Mouse (Mus musculus) heart, embryonic 12.5 days (tissue): ENCODE results near the gene Ankrd52. TPM values are rescaled to one million over a fixed set of nuclear protein-coding genes. Genes with fewer than 3 reads are reported as not detected.
"Not testable (repeated sequence)": the region's sequence is repeated elsewhere in the genome, so short reads cannot be mapped to it uniquely, and the experiment has no call there.

Experiments used
- ATAC-seq: fragments of 200-750 bp; cut with Nextera tagmentation; 2 replicates; pipeline ENCODE4 v1.8.0; 2017; ENCODE audit warnings: moderate TSS enrichment, moderate library complexity; ENCODE audit not compliant: insufficient number of reproducible peaks, low FRiP score
- H3K27ac ChIP-seq: fragments of 300-500 bp; sonication (generic); 2 replicates; pipeline ENCODE4 v1.5.1; 2016; ENCODE audit warnings: mild to moderate bottlenecking, moderate library complexity; ENCODE audit not compliant: poor library complexity, severe bottlenecking
- H3K27me3 ChIP-seq: fragments of 300-500 bp; sonication (generic); replicated peaks from 2 replicates; pipeline ENCODE4 v1.6.1; 2016; ENCODE audit warnings: mild to moderate bottlenecking, moderate library complexity
- H3K36me3 ChIP-seq: fragments of 300-500 bp; sonication (generic); 2 replicates; pipeline ENCODE4 v1.6.1; 2016; ENCODE audit warnings: mild to moderate bottlenecking, moderate library complexity
- H3K4me1 ChIP-seq: fragments of 300-500 bp; sonication (generic); replicated peaks from 2 replicates; pipeline ENCODE4 v1.6.1; 2016; ENCODE audit warnings: mild to moderate bottlenecking
- H3K4me2 ChIP-seq: fragments of 300-500 bp; sonication (generic); 2 replicates; pipeline ENCODE4 v1.6.1; 2016; ENCODE audit warnings: mild to moderate bottlenecking, moderate library complexity
- H3K4me3 ChIP-seq: fragments of 300-500 bp; sonication (generic); 2 replicates; pipeline ENCODE4 v1.5.1; 2016; ENCODE audit warnings: mild to moderate bottlenecking
- H3K9ac ChIP-seq: fragments of 300-500 bp; sonication (generic); 2 replicates; pipeline ENCODE4 v1.6.1; 2016; ENCODE audit warnings: mild to moderate bottlenecking, moderate library complexity
- H3K9me3 ChIP-seq: fragments of 300-500 bp; sonication (generic); replicated peaks from 2 replicates; pipeline ENCODE4 v1.6.1; 2016; ENCODE audit warnings: mild to moderate bottlenecking, moderate library complexity
- WGBS: fragments of 180-500 bp; shearing (Covaris S2); methylation state at CpG from one replicate; pipeline ENCODE4 v1.1.7; 2016; 5-methylcytosine and 5-hydroxymethylcytosine counted together
- polyA plus RNA-seq: library from polyadenylated mRNA; unstranded; fragments of >200 nt; fragmentation: Nextera tagmentation; extraction: Ambion mirVana; gene quantifications from 2 replicates; pipeline ENCODE4 v1.2.1, GENCODE M21; 2016

Gene Ankrd52
- polyA plus RNA-seq: 10.6 and 11.3 TPM in 2 replicates

GRCm38 (mm10) chr10:128376455-128377211 lies at the start of gene Ankrd52:
Gene Ankrd52 (plus strand): TSS chr10:128377115.
- ATAC-seq: peak; percentile 93
- Histone ChIP-seq H3K27ac (peak within 1 kb of the TSS; percentile 91), H3K4me3 (peak within 1 kb of the TSS; percentile 82), H3K9ac (peak within 1 kb of the TSS; percentile 95), H3K9me3 (0 out of 2 replicates have a peak, but pooled peaks cover 2% of the 10 kb centered on the region), H3K4me2 (peak within 1 kb of the TSS; percentile 87), H3K4me1 (peaks cover 36% of the 10 kb centered on the region), H3K36me3 (peaks cover 33% of the 10 kb centered on the region), H3K27me3 (no peaks in the 10 kb centered on the region)
- WGBS: under 1% methylated on average over 55 of the region's 73 CpGs

- 89% methylated on average over 10 of the region's 10 CpGs for WGBS
- H3K4me3 ChIP-seq: no peak overlapping the region
- no peaks in the 10 kb centered on the region for H3K27me3 ChIP-seq
- no peaks in the 10 kb centered on the region for H3K9me3 ChIP-seq
- H3K36me3 ChIP-seq: peaks cover 47% of the 10 kb centered on the region
- H3K9ac ChIP-seq: no peak overlapping the region
- H3K4me1 ChIP-seq: peaks cover 10% of the 10 kb centered on the region
- no peak for ATAC-seq
- no peak overlapping the region for H3K27ac ChIP-seq
- no peak overlapping the region for H3K4me2 ChIP-seq
Measured at GRCm38 (mm10) chr10:128327610-128328009, 49.3 kb upstream of the Ankrd52 start.

- not testable (repeated sequence) for H3K9ac ChIP-seq, H3K4me3 ChIP-seq, H3K9me3 ChIP-seq, H3K27ac ChIP-seq, H3K4me2 ChIP-seq, H3K27me3 ChIP-seq, ATAC-seq
- H3K36me3 ChIP-seq: peaks cover 17% of the 10 kb centered on the region
- 75% methylated on average over 6 of the region's 6 CpGs for WGBS
- H3K4me1 ChIP-seq: peaks cover 14% of the 10 kb centered on the region
Measured at GRCm38 (mm10) chr10:128332358-128333249, 44.3 kb upstream of the Ankrd52 start.

GRCm38 (mm10) chr10:128335582-128335981 lies 41.3 kb upstream of the Ankrd52 start:
- Histone ChIP-seq H3K4me3 (no peak overlapping the region), H3K4me2 (no peak overlapping the region), H3K27ac (peak overlapping the region; percentile 35; the same call in 1 of the 2 replicates), H3K36me3 (peaks cover 3% of the 10 kb centered on the region; the same call in 1 of the 2 replicates), H3K9me3 (no peaks in the 10 kb centered on the region), H3K4me1 (peaks cover 38% of the 10 kb centered on the region), H3K27me3 (no peaks in the 10 kb centered on the region), H3K9ac (no peak overlapping the region)
- ATAC-seq: no peak
- WGBS: 3% methylated on average over 4 of the region's 4 CpGs

- Histone ChIP-seq H3K4me2 (no peak overlapping the region), H3K9me3 (no peaks in the 10 kb centered on the region), H3K27ac (peak overlapping the region; percentile 35; the same call in 1 of the 2 replicates), H3K4me3 (no peak overlapping the region), H3K36me3 (peaks cover 3% of the 10 kb centered on the region; the same call in 1 of the 2 replicates), H3K27me3 (no peaks in the 10 kb centered on the region), H3K9ac (no peak overlapping the region), H3K4me1 (peaks cover 43% of the 10 kb centered on the region)
- no peak for ATAC-seq
- WGBS: 85% methylated on average over 3 of the region's 3 CpGs
Measured at GRCm38 (mm10) chr10:128336195-128336594, 40.7 kb upstream of the Ankrd52 start.

GRCm38 (mm10) chr10:128336597-128336996 lies 40.3 kb upstream of the Ankrd52 start:
- H3K9ac ChIP-seq: no peak overlapping the region; the same call in 1 of the 2 replicates

GRCm38 (mm10) chr10:128337306-128338181 lies 39.4 kb upstream of the Ankrd52 start, which contains the start of gene Cs:
Gene Cs (plus strand): TSS chr10:128337734.
- WGBS: 2% methylated on average over 59 of the region's 61 CpGs
- H3K27me3 ChIP-seq: no peaks in the 10 kb centered on the region
- H3K36me3 ChIP-seq: peaks cover 3% of the 10 kb centered on the region; the same call in 1 of the 2 replicates
- peak within 1 kb of the TSS; percentile 87 for H3K9ac ChIP-seq
- H3K27ac ChIP-seq: peak within 1 kb of the TSS; percentile 98
- H3K9me3 ChIP-seq: no peaks in the 10 kb centered on the region
- H3K4me3 ChIP-seq: peak within 1 kb of the TSS; percentile 94
- H3K4me2 ChIP-seq: peak within 1 kb of the TSS; percentile 86
- H3K4me1 ChIP-seq: peaks cover 49% of the 10 kb centered on the region
- peak; percentile 99 for ATAC-seq

More at GRCm38 (mm10) chr10:128336597-128336996, 40.3 kb upstream of the Ankrd52 start:
- H3K4me1 ChIP-seq: peaks cover 47% of the 10 kb centered on the region
- no peaks in the 10 kb centered on the region for H3K27me3 ChIP-seq
- H3K4me2 ChIP-seq: peak overlapping the region; percentile 86
- H3K27ac ChIP-seq: peak overlapping the region; percentile 93
- peak overlapping the region; percentile 94; the same call in 1 of the 2 replicates for H3K4me3 ChIP-seq
- H3K9me3 ChIP-seq: no peaks in the 10 kb centered on the region
- no peak for ATAC-seq
- H3K36me3 ChIP-seq: peaks cover 3% of the 10 kb centered on the region; the same call in 1 of the 2 replicates
- WGBS: 61% methylated on average over 3 of the region's 3 CpGs

GRCm38 (mm10) chr10:128338415-128338814 lies 38.5 kb upstream of the Ankrd52 start:
- no peaks in the 10 kb centered on the region for H3K9me3 ChIP-seq
- peaks cover 54% of the 10 kb centered on the region for H3K4me1 ChIP-seq
- H3K4me2 ChIP-seq: peak overlapping the region; percentile 86
- peak overlapping the region; percentile 87 for H3K9ac ChIP-seq
- no peaks in the 10 kb centered on the region for H3K27me3 ChIP-seq
- peaks cover 3% of the 10 kb centered on the region; the same call in 1 of the 2 replicates for H3K36me3 ChIP-seq
- H3K4me3 ChIP-seq: peak overlapping the region; percentile 94
- WGBS: 14% methylated on average over 5 of the region's 5 CpGs
- no peak for ATAC-seq
- peak overlapping the region; percentile 98 for H3K27ac ChIP-seq

- Histone ChIP-seq H3K4me3 (peak overlapping the region; percentile 94), H3K4me1 (peaks cover 59% of the 10 kb centered on the region), H3K27ac (peak overlapping the region; percentile 98; the same call in 1 of the 2 replicates), H3K4me2 (peak overlapping the region; percentile 86), H3K9ac (peak overlapping the region; percentile 87), H3K27me3 (no peaks in the 10 kb centered on the region), H3K36me3 (peaks cover 3% of the 10 kb centered on the region; the same call in 1 of the 2 replicates), H3K9me3 (no peaks in the 10 kb centered on the region)
- ATAC-seq: no peak
- 22% methylated on average over 2 of the region's 2 CpGs for WGBS
Measured at GRCm38 (mm10) chr10:128338948-128339347, 38.0 kb upstream of the Ankrd52 start.

- Histone ChIP-seq H3K27ac (no peak overlapping the region), H3K4me2 (0 out of 2 replicates have a peak overlapping the region, but pooled peaks have one; percentile 86), H3K4me1 (peaks cover 70% of the 10 kb centered on the region), H3K4me3 (no peak overlapping the region), H3K9ac (no peak overlapping the region), H3K9me3 (no peaks in the 10 kb centered on the region), H3K27me3 (no peaks in the 10 kb centered on the region), H3K36me3 (peaks cover 3% of the 10 kb centered on the region; the same call in 1 of the 2 replicates)
- 45% methylated on average over 2 of the region's 2 CpGs for WGBS
- no peak for ATAC-seq
Measured at GRCm38 (mm10) chr10:128340257-128340656, 36.7 kb upstream of the Ankrd52 start.
